Mouse (Mus musculus): ENCODE results near the gene Abhd2. TPM values are rescaled to one million over a fixed set of nuclear protein-coding genes. Genes with fewer than 3 reads are reported as not detected.
A peak's percentile ranks its signal among the peaks of the same experiment; 100 is the strongest.

Abhd2 gene
- total RNA-seq, 2 experiments from 2014 or later: 26.3 to 41.5 TPM

DNA sequence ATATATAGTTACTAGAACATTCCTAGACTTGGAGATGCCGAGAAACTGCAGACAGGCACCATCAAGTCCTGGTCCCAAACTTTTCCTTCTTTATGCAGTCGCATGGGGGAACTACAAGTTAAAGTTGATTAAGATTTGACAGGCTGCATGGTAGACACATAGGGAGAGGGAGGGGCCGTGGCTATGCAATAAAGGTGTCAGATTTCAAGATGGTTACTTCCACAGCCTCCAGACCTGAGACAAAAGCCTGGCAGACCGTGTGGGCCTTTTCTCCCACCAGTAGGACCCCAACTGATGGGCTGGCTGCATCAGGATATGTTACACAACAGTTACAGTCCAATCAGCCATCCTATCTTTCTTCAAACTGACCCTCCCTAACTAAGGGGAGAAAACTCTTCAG lies 96.4 kb downstream of the Abhd2 start:
- ATAC-seq (ENCODE audit: poor library complexity, severe bottlenecking): no peak

DNA sequence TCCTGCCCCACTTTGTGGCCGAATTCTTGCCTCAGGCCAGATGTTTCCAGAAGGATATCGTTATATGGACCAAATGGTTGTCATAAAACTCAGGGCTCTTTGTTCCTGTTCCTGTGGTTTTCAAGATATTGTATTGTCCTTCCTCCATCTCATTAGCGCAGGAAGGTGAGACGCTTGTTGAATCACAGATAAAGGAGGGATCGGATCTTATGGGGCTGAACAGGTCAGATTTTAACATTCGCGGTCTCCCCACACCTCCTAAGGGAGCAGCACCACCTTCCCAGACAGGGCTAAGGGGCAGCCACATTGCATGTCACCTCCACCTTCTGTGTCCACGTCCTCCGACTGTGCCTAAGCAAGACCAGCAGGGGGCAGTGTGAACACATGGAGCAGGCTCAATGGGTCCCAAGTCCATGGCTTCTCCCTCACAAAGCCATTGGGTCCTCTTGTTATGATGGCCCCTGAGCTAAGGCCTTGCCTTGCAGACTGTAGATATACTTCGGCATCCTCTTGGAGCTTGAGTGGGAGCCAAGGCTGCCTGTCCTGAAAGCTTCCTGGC lies 98.4 kb downstream of the Abhd2 start:
- ATAC-seq (ENCODE audit: poor library complexity, severe bottlenecking): peak; percentile 94

DNA sequence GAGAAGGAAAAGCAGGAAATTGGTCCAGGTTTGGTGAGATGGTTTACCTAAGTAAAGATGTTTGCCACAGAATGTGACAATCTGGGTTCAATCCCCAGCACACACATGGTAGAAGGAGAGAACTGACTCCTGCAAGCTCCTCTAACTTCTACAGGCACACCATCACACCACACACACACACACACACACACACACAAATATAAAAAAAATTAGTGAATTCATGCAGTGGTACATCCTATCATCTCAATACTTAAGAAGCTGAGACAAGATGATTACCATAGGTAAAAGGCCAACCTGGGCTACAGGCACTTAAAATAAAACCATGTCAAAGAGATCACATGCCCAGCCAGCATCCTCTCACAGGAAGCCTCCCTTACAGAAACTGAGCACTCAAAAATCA lies 101.0 kb downstream of the Abhd2 start:
- ATAC-seq (ENCODE audit: poor library complexity, severe bottlenecking): no peak

GRCm38 (mm10) chr7:79375594-79375993 lies 102.6 kb downstream of the Abhd2 start:
- ATAC-seq (ENCODE audit: poor library complexity, severe bottlenecking): no peak

- peak; percentile 49 for ATAC-seq (ENCODE audit: poor library complexity, severe bottlenecking)
Observed at GRCm38 (mm10) chr7:79376516-79377275, 103.7 kb downstream of the Abhd2 start.

- ATAC-seq (ENCODE audit: poor library complexity, severe bottlenecking): no peak
Observed at GRCm38 (mm10) chr7:79386422-79387133, 113.6 kb downstream of the Abhd2 start, which contains the start of gene Rlbp1. TSS of gene Rlbp1 (minus strand) at chr7:79387048.

DNA sequence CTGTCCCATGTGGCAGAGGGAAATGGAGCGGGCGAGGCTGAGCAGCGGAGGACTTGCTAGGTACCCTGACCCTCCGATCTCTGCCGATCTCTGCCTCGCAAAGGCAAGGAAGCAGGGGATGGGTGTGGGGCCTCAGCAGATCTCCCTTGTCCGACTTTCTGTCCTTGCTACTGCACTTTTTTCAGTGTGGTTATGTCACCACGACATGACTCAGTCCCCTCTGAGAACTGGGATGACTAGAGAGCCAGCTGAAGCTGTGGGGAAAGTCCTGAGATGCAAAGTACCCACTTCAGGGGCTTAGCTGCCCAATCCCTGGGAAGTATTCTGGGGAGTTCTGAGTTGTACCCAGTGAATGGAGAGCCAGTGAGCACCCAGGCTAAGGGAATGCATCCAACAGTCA lies 114.1 kb downstream of the Abhd2 start:
- ATAC-seq (ENCODE audit: poor library complexity, severe bottlenecking): no peak

- ATAC-seq (ENCODE audit: poor library complexity, severe bottlenecking): no peak
Observed at GRCm38 (mm10) chr7:79387991-79388390, 115.0 kb downstream of the Abhd2 start.

- ATAC-seq (ENCODE audit: poor library complexity, severe bottlenecking): no peak
Observed at GRCm38 (mm10) chr7:79388671-79389206, 115.7 kb downstream of the Abhd2 start.

DNA sequence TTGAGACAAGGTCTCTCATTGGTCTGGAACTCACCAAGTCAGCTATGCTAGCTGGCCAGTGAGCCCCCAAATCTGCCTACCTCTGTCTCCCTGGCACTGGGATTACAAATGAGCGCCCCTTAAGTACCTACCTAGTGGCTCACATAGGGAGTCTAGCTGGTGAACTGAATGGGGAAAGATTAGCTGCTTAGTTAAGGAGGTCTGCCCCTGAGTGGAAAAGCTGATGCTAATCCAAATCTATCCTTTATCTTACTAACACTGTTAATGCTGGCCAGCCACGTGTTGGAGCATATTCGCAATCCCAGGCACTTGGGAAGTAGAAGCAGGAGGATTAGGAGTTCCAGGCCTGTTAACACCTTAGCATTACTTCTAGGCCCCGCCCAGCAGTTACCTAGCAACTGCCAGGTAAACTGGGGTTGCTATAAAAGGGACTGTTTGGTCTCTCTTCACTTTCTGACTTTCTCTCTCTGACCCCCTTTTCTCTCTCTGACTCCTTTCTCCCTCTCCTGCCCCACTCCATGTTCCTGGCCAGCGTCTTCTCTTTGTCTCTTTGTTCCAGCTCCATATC lies 117.2 kb downstream of the Abhd2 start:
- ATAC-seq (ENCODE audit: poor library complexity, severe bottlenecking): no peak

GRCm38 (mm10) chr7:79391471-79391870 lies 118.5 kb downstream of the Abhd2 start:
- ATAC-seq (ENCODE audit: poor library complexity, severe bottlenecking): no peak

DNA sequence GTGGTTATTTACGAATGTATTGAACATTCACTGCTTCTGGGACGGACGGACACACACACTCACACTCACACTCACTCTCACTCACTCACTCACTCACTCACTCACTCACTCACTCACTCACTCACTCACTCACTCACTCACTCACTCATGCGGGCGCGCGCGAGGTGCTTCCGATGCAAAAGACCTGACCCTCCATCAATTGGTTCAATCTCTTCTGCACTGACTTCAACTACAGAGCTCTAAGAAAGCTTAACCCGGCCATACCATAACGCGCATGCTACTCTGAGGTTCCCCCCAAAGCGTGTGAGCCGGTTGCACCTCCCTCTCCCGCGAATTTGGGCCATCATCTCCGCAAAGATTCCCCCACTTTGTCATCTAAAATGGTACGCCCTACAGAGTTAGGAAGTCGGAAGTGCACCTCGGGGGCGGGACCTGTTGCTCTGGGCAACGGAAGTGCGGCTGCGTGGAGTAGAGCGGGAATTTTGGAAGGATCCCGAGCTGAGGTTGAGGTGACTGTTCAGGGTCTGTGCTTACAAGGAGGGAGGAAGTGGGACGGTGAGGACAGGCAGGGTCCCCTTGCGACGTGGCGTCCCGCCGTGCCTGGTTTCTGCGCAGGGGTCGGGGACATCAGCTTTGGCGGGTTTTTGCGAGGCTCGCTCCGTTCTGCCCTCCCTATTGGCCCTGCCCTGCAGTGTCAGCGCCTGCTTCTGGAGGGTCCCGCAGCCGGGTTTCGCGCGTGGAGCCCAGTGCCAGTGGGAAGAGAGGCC lies 119.1 kb downstream of the Abhd2 start, which contains the start of gene Fanci:
Fanci (plus strand) TSS at position 47 of the 767 bp plus-strand sequence.
- peak; percentile 93 for ATAC-seq (ENCODE audit: poor library complexity, severe bottlenecking)

GRCm38 (mm10) chr7:79392860-79393513 lies 120.0 kb downstream of the Abhd2 start:
- ATAC-seq (ENCODE audit: poor library complexity, severe bottlenecking): peak; percentile 42

DNA sequence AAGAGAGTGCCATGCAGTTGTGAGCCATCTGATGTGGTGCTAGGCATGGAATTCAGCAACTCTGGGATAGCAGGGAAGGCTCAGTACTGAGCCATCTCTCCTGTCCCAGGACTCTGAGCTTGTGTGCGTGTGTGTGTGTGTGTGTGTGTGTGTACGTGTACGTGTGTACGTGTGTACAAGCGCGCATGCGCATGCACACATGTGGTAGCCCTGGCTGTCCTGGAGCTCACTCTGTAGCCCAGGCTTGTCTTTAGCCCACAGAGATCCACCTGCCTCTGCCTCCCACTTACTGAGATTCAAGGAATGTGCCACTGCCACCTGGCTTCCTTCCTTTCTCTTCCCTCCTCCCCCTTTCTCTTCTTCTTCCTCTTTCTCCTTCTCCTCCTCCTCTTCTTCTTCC lies 120.9 kb downstream of the Abhd2 start:
- ATAC-seq (ENCODE audit: poor library complexity, severe bottlenecking): no peak

DNA sequence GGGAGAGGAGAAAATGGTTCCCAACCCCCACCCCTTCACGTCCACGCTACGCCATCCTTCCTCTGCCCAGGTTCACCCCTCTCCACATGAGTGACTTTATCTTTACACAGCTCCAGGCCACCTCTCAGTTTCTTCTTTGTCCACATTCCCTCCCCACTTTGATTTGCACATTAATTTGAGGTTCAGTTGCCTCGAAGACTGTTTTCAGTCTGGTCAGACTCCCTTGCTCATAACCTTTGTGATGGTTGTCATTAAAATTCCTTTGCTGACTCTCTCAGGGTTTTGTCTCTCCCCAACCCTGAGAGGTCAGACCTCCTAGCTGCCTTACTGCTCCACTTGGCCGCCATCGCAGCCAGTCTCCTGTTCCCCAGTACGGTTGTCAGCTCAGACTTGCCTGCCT lies 121.7 kb downstream of the Abhd2 start:
- no peak for ATAC-seq (ENCODE audit: poor library complexity, severe bottlenecking)

DNA sequence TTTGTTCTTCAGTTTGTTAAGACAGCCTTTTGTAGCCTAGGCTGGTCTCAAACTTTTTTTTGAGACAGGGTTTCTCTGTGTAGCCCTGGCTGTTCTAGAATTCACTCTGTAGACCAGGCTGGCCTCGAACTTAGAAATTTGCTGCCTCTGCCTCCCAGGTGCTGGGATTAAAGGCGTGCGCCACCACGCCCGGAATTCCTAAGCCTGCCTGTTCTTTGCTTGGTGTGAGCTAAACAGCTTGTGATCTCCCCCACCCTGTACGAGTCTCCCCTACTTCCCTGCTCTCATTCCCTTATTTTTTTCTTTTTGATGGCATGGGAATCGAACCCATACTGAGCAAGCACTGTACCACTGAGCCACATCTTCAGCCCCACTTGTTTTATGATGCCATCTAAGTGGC lies 122.2 kb downstream of the Abhd2 start:
- no peak for ATAC-seq (ENCODE audit: poor library complexity, severe bottlenecking)

DNA sequence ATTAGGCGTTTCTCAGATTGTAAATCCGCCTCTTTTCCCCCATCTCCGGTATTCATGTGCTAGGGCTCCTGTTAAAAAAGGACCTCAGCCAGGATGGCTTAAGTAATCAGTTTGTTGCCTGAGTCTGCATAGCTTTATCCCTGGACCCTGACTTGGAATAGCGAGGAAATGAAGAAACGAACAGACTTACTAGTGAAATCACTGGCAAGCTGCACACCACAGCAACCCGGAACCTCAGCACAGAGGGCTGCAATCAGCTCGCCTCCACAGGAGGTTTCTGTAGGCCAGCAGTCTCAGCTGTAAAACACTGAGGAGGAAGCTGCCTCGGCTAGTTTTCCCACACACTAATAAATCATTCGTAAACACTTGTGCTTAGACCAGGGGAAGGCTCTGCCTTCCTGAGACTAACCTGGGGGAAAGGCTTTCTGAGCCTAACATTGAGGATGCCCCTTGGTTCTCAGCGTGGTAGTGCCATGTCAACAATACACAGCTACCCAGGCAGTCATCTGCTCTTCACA lies 124.5 kb downstream of the Abhd2 start:
- ATAC-seq (ENCODE audit: poor library complexity, severe bottlenecking): no peak

- no peak for ATAC-seq (ENCODE audit: poor library complexity, severe bottlenecking)
Observed at GRCm38 (mm10) chr7:79398426-79398825, 125.4 kb downstream of the Abhd2 start.

DNA sequence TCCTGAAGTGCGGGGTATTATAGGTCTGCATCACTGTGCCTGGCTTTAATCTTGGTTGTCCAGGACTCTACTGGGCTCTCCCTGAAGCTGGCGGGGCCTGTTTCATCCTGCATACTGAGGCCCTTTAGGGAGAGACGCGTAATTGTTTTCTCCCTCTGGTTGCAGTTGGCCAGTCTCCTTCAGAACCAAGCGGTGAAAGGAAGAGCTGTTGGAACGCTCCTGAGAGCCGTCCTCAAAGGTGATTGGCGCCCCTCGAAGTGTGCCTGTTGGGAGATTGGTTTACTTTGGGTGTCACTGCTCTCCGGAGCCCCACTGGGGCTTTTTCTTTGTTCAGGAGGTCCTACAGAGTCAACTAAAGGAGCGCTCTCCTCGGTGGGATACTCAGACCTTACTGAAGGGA lies 126.0 kb downstream of the Abhd2 start:
- no peak for ATAC-seq (ENCODE audit: poor library complexity, severe bottlenecking)

- ATAC-seq (ENCODE audit: poor library complexity, severe bottlenecking): no peak
Observed at GRCm38 (mm10) chr7:79400296-79400695, 127.3 kb downstream of the Abhd2 start.
